Mouse (Mus musculus): ENCODE measurements around the gene Cpsf3.

- TF ChIP-seq CTCF (IDR thresholded peaks at IDR 0.05; ENCODE audit: borderline replicate concordance, insufficient read depth, low read depth, low read length) (no peak), POLR2A (IDR thresholded peaks at IDR 0.05; ENCODE audit: borderline replicate concordance, insufficient read depth, low read length) (no peak)
Observed at GRCm38 (mm10) chr12:21350113-21350876, 65.1 kb downstream of the Cpsf3 start.
